Mouse (Mus musculus) heart, postnatal 36 days (tissue): ENCODE measurements around the gene Kcnk3. TPM values are rescaled to one million over a fixed set of nuclear protein-coding genes. Genes with fewer than 3 reads are reported as not detected.

ENCODE experiments used
- DNase-seq, 2 experiments: peaks; one replicate each; pipeline ENCODE4 v3.0.0; 2021 to 2022
- intact Hi-C: fragments of 180-260 bp; cut with DNase I; formaldehyde crosslinking; loops from one replicate; pipeline ENCODE4 v1.15.1; 2025
- total RNA-seq, 2 experiments: library from RNA; stranded (reverse); gene quantifications; 2 replicates each; pipeline ENCODE4 v1.2.3; 2021

The Kcnk3 gene
- total RNA-seq, 2 experiments from 2014 or later: 234 to 245 TPM

DNA sequence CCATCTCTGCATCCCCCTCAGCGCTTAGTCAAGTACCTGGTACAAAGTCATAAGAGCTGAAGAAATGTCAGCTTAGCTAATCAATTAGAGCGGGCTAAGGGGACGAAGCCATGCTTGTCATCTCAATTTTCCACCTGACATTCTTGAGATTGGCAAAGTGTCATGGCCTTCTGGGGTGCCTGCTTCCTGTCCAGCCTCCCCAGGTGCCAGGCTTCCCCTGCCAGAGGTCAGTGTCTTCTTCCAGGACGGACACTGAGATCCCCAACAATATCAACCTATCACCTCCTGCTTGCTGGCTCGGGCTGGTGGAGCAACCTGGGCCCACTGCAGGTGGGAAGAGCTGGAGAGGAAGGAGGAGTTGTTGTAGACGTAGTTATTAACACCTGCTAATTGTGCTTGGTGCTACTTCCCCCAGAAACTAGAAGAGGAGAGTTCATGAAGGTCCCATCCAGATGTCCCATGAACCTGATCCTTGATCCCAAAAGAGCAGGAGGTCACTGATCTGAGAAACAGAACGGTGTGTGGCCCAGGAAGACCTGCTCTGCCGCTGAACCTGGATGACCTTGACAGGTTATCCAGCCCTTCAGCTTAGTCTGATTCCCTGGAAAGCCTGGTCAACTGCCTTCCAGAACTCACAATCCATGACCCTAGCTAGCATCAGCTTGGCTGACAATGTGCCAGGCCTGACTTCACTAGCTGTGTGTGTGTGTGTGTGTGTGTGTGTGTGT lies 22.1 kb downstream of the Kcnk3 start:
- no peak for DNase-seq
- intact Hi-C loops: no loop called here

DNA sequence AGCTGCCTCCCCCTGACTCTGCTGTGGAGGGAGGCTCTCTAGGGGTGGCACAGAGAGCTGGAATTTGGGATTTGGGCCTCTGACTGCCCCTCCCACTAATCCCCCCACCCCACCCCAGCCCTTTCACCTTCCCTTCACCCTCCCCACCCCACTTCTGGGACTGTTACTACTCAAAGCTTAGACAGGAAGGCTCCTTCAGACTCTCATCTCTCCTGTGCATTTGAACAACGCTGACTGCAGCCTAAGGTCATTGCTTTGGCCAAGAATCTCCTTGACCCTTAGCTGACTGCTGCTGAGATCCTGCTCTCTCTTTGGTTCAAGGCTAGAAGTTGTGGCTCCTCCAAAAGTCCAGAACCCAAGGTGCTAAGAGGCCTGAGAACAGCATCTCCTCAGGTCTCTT lies 23.1 kb downstream of the Kcnk3 start:
- DNase-seq: no peak
- intact Hi-C loops: no loop called here

GRCm38 (mm10) chr5:30611689-30612088 lies 23.7 kb downstream of the Kcnk3 start:
- no peak for DNase-seq
- intact Hi-C loops: no loop called here

DNA sequence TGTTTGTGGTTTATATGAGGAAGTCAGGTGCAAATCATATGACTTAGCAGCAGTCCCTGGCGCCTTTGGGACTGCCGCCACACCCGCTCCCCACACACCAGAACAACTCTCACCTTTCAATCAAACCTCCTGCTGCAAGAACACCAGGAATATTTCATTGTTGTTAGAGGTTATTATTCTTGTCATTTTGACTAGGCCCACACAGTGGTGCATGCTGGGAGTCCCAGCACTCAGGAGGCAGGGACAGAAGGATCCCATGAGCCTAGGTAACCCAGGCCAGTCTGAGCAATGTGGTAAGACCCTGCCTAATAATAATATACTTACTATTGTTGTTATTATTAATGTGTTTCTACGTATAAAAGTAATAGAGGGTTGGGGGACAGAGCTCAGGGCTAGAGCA lies 24.6 kb downstream of the Kcnk3 start:
- no peak for DNase-seq
- intact Hi-C loops: no loop called here

DNA sequence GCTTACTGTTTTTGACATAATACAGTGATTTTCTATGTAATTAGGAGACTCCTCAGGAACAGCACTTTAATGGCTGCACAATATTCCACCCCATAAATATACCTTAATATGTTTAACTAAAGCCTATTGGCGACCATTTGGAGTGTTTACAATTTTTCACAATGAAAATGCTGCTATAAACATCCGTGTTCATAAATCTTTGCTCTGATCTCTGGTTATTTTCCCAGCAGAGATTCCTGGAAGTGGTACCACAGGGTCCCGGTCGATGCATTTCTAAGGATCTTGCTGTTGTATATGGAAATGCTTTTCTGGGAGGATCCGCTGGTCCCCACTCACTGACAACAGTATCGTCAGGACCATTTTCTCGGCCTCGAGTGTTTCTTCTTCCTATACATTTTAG lies 25.3 kb downstream of the Kcnk3 start:
- intact Hi-C loops: no loop called here
- no peak for DNase-seq

DNA sequence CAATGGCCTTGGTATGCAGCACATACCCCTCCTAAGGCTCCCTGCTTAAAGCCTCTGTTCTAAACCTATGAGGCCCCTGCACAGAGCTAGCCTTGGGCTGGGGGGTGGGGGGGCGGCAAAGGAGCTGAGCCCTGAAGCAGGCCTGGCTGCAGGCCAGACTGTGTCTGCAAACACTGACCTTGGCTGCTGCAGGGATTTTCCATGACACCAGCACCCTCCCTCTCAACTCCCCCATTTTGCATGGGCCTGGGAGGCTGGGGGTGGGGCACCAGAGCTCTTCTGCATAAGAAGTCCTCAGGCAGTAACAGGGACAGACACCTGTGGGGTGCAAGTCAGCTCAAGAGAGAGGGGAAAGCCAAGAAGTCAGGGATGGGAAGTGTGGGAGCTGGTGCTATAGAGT lies 26.3 kb downstream of the Kcnk3 start:
- peak; percentile 68 to 70 for DNase-seq
- intact Hi-C loops: loop anchor here (2.0 kb wide), 1 partner anchor 25 kb away; the partner anchor contains the start of gene Kcnk3

GRCm38 (mm10) chr5:30615416-30615815 lies 27.4 kb downstream of the Kcnk3 start:
- DNase-seq: no peak
- intact Hi-C loops: loop anchor here (2.0 to 5.0 kb wide), 2 partner anchors 27 to 38 kb away; partner anchors contain the start of gene Kcnk3

DNA sequence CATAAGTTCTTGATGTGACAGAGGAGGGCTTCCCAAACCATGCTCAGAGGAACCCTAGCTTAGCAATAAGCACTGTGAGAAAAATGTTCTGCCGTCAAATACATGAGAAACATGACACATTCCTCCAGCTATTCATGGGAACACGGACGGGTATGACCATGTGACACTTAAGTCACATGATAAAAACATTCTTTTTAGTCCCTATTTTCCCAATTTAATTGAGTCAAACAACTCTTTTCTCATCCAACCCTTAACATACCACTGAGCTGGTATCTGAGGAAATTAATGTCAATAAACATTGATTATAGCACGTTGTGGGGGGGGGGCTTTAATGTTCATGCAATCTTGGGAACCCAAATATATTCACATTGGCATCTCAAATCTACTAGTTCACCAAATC lies 27.8 kb downstream of the Kcnk3 start:
- intact Hi-C loops: loop anchor here (2.0 to 5.0 kb wide), 2 partner anchors 27 to 39 kb away; partner anchors contain the start of gene Kcnk3
- DNase-seq: no peak

DNA sequence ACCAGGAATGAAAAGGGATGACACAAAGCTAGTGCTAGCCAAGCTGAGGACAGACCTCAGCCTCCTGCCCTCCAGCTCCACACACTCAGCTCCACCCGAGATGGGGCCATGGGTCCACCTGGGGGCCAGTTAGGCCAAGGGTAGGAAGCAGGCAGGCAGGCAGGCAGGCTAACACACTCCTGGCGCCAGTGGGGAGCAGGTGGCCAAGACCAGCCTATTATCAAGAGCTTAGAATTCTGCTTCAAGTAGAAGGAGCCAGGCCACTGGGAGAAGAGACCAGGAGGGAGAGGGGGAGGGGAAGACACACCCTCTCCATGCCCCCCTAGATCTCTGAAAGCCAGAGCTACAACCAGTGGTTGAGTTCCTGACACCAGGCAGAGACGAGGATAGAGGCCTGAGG lies 28.7 kb downstream of the Kcnk3 start:
- intact Hi-C loops: loop anchor here (5.0 kb wide), 1 partner anchor 39 kb away; no protein-coding TSS in a partner anchor
- no peak for DNase-seq

GRCm38 (mm10) chr5:30617357-30617756 lies 29.4 kb downstream of the Kcnk3 start:
- no peak for DNase-seq
- intact Hi-C loops: loop anchor here (5.0 kb wide), 1 partner anchor 40 kb away; no protein-coding TSS in a partner anchor

GRCm38 (mm10) chr5:30617851-30618250 lies 29.9 kb downstream of the Kcnk3 start:
- intact Hi-C loops: loop anchor here (5.0 kb wide), 1 partner anchor 41 kb away; no protein-coding TSS in a partner anchor
- DNase-seq: peak; percentile 64 to 65

- intact Hi-C loops: loop anchor here (5.0 kb wide), 1 partner anchor 41 kb away; no protein-coding TSS in a partner anchor
- DNase-seq: no peak
These were observed 30.5 kb downstream of the Kcnk3 start for GRCm38 (mm10) chr5:30618376-30619003.

- intact Hi-C loops: loop anchor here (5.0 kb wide), 1 partner anchor 42 kb away; no protein-coding TSS in a partner anchor
- no peak for DNase-seq
These were observed 31.2 kb downstream of the Kcnk3 start for GRCm38 (mm10) chr5:30619211-30619610.

DNA sequence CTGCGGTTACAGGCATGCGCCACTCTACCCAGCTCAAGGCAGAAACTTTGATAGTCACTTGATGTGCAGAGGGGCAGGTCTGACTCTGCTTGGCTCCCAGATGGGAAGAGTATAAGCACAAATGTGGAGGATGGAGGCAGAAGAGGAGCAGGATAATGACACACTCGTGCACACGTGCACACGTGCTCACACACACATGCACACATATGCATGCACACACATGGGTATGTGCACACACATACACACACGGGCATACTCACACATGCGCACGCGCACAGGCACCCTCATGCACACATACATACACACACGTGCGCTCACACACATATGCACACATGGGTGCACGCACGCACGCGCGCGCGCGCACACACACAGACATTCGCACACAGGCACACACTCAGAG lies 32.6 kb downstream of the Kcnk3 start:
- no peak for DNase-seq
- intact Hi-C loops: no loop called here

- intact Hi-C loops: no loop called here
These were observed 33.3 kb downstream of the Kcnk3 start for GRCm38 (mm10) chr5:30621211-30621790.

DNA sequence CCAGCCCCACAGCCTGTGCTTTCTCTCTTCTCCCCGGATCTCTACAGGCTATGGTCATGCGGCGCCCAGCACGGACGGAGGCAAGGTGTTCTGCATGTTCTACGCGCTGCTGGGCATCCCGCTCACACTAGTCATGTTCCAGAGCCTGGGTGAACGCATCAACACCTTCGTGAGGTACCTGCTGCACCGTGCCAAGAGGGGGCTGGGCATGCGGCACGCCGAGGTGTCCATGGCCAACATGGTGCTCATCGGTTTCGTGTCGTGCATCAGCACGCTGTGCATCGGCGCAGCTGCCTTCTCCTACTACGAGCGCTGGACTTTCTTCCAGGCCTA lies 33.8 kb downstream of the Kcnk3 start:
- intact Hi-C loops: no loop called here
- DNase-seq: no peak

More at GRCm38 (mm10) chr5:30621211-30621790, 33.3 kb downstream of the Kcnk3 start:
- DNase-seq: no peak

GRCm38 (mm10) chr5:30622177-30622840 lies 34.3 kb downstream of the Kcnk3 start:
- intact Hi-C loops: no loop called here
- DNase-seq: no peak

GRCm38 (mm10) chr5:30622841-30623185 lies 34.8 kb downstream of the Kcnk3 start:
- DNase-seq: no peak
- intact Hi-C loops: no loop called here

GRCm38 (mm10) chr5:30623380-30623779 lies 35.4 kb downstream of the Kcnk3 start:
- no peak for DNase-seq
- intact Hi-C loops: no loop called here

DNA sequence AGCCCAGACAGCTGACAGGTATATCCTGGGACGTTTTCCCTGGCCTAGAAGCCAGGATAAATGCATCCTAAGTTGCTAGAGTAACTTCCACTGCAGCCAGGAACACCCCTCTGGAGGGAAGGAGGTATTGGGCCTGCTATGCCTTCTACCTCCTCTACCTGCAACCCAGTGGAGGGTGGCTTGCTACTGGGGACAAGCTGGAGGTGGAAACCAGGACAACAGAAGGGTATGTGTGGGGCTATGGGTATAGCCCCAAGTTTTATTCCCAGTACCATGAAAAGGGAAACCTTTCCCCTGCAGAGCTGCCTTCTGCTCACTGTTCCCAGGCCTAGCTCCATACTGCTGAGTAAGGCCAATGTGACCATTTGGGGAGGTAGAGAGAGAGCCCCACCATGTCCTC lies 36.3 kb downstream of the Kcnk3 start:
- DNase-seq: no peak
- intact Hi-C loops: no loop called here

DNA sequence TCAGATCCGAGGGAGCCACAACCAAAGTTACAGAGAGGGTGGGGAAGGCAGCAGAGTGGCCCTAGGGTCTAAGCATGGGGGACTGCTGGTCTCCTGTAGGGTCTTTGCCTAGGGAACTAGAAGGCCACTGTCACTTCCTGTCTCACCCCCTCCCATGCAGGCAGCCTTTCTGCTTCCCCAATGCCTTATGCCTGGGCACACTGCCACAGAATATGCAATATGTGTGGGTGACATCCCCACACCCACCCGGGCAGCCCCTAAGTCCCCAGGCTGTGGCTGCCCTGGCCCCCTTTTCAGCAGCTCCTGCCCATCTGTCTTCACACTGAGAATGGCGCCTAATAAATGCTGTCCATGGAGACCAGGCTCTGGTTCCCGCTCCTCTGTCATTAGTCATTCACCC lies 36.9 kb downstream of the Kcnk3 start:
- intact Hi-C loops: no loop called here
- DNase-seq: no peak
